In genomic region chr9:63150086-63150800, GRCm38 (mm10) we compare ENCODE assay signal across 17 mouse cellular contexts. TPM values are rescaled to one million over a fixed set of nuclear protein-coding genes. Genes with fewer than 3 reads are reported as not detected.
DNase-seq lines count a peak whose midpoint lies in the region; ATAC-seq lines count a peak whose summit lies in the region.
"Had no signal": no experiment of that assay in that cellular context is flagged by ENCODE, and none has a peak within 500 bp of the region (broad histone marks: within the 10 kb centered on the region; RNA-seq: fewer than 3 reads in every experiment).

No protein-coding gene starts in this region.

- no peak overlapping the region for H3K27ac ChIP-seq in hindbrain, embryonic 11.5 days (ENCODE audit: low read depth, low read length)
- H3K27ac ChIP-seq in hindbrain, embryonic 10.5 days, result no peak overlapping the region
- peak overlapping the region; percentile 66; the same call in 1 of the 2 replicates for H3K27ac ChIP-seq in hindbrain, embryonic 12.5 days
- 0 out of 2 replicates have a peak overlapping the region, but pooled peaks have one; percentile 17 for H3K27ac ChIP-seq in hindbrain, embryonic 16.5 days (ENCODE audit: low read depth, low read length)
- H3K27ac ChIP-seq in neural tube, embryonic 11.5 days (ENCODE audit: low read depth, low read length), result no peak overlapping the region
- H3K27ac ChIP-seq: heart, embryonic 13.5 days; liver, embryonic 14.5 days; lung, embryonic 15.5 days had no signal

- H3K36me3 ChIP-seq in hindbrain, embryonic 11.5 days (ENCODE audit: control insufficient read depth, insufficient read depth, low read length), result no peaks in the 10 kb centered on the region
- no peaks in the 10 kb centered on the region for H3K36me3 ChIP-seq in hindbrain, embryonic 10.5 days
- H3K36me3 ChIP-seq in hindbrain, embryonic 12.5 days, result no peaks in the 10 kb centered on the region
- H3K36me3 ChIP-seq in hindbrain, embryonic 16.5 days (ENCODE audit: control insufficient read depth, insufficient read depth, low read length), result no peaks in the 10 kb centered on the region
- no peaks in the 10 kb centered on the region for H3K36me3 ChIP-seq in neural tube, embryonic 11.5 days (ENCODE audit: control insufficient read depth, insufficient read depth, low read length)
- H3K36me3 ChIP-seq: heart, embryonic 13.5 days; lung, embryonic 15.5 days had no signal

- H3K4me2 ChIP-seq in hindbrain, embryonic 11.5 days (replicated peaks; ENCODE audit: low read depth, low read length), result no peak overlapping the region
- peak overlapping the region; percentile 79 for H3K4me2 ChIP-seq in hindbrain, embryonic 12.5 days (replicated peaks)
- peak overlapping the region; percentile 69 for H3K4me2 ChIP-seq in hindbrain, embryonic 16.5 days (ENCODE audit: low read length)
- 0 out of 2 replicates have a peak overlapping the region, but pooled peaks have one; percentile 1 for H3K4me2 ChIP-seq in neural tube, embryonic 11.5 days (ENCODE audit: low read depth)

- peak; percentile 43 for DNase-seq in hindbrain, embryonic 11.5 days (ENCODE audit: low spot score)
- DNase-seq in hindbrain, embryonic 10.5 days (ENCODE audit: low spot score), result no peak
- DNase-seq in neural tube, embryonic 11.5 days (ENCODE audit: low spot score), result peak; percentile 61
- DNase-seq in testis, postnatal 14 days (ENCODE audit: low spot score), result no peak
- no peak for DNase-seq in layer of hippocampus, adult 9-10 months (ENCODE audit: low spot score)
- no peak for DNase-seq in urinary bladder, postnatal 25 days (ENCODE audit: low spot score)
- DNase-seq: cerebellum, adult 18-20 months; right cerebral cortex, adult 18-20 months had no signal

- no peak overlapping the region for H3K9ac ChIP-seq in hindbrain, embryonic 11.5 days (ENCODE audit: low read depth, low read length)
- H3K9ac ChIP-seq in hindbrain, embryonic 12.5 days, result no peak overlapping the region
- H3K9ac ChIP-seq in hindbrain, embryonic 16.5 days (ENCODE audit: low read depth, low read length), result peak overlapping the region; percentile 13; the same call in 1 of the 2 replicates
- no peak overlapping the region for H3K9ac ChIP-seq in neural tube, embryonic 11.5 days (ENCODE audit: low read length)
- H3K9ac ChIP-seq: forebrain, postnatal 0 days; heart, embryonic 13.5 days; liver, embryonic 14.5 days; lung, embryonic 15.5 days had no signal

- peaks cover 13% of the 10 kb centered on the region; the same call in 1 of the 2 replicates for H3K4me1 ChIP-seq in hindbrain, embryonic 11.5 days (replicated peaks; ENCODE audit: control insufficient read depth, insufficient read depth, low read length)
- peaks cover 64% of the 10 kb centered on the region for H3K4me1 ChIP-seq in hindbrain, embryonic 10.5 days (replicated peaks)
- H3K4me1 ChIP-seq in hindbrain, embryonic 12.5 days, result peaks cover 54% of the 10 kb centered on the region
- H3K4me1 ChIP-seq in hindbrain, embryonic 16.5 days (ENCODE audit: control insufficient read depth, insufficient read depth, low read depth, low read length), result peaks cover 20% of the 10 kb centered on the region
- H3K4me1 ChIP-seq in neural tube, embryonic 11.5 days (ENCODE audit: control insufficient read depth, insufficient read depth, low read length), result peaks cover 25% of the 10 kb centered on the region

- H3K9me3 ChIP-seq in hindbrain, embryonic 11.5 days (ENCODE audit: control insufficient read depth, low read length), result no peaks in the 10 kb centered on the region
- H3K9me3 ChIP-seq in hindbrain, embryonic 10.5 days, result peaks cover 5% of the 10 kb centered on the region; the same call in 1 of the 2 replicates
- H3K9me3 ChIP-seq in hindbrain, embryonic 12.5 days (replicated peaks), result no peaks in the 10 kb centered on the region
- H3K9me3 ChIP-seq in hindbrain, embryonic 16.5 days (ENCODE audit: control insufficient read depth, low read length), result no peaks in the 10 kb centered on the region
- no peaks in the 10 kb centered on the region for H3K9me3 ChIP-seq in neural tube, embryonic 11.5 days (ENCODE audit: control insufficient read depth, low read length)
- H3K9me3 ChIP-seq: lung, embryonic 15.5 days had no signal

- no peak overlapping the region for H3K4me3 ChIP-seq in hindbrain, embryonic 11.5 days (ENCODE audit: low read depth, low read length)
- H3K4me3 ChIP-seq in hindbrain, embryonic 10.5 days, result no peak overlapping the region
- 0 out of 2 replicates have a peak overlapping the region, but pooled peaks have one; percentile 7 for H3K4me3 ChIP-seq in hindbrain, embryonic 12.5 days
- H3K4me3 ChIP-seq in hindbrain, embryonic 16.5 days (ENCODE audit: low read length), result peak overlapping the region; percentile 50
- 0 out of 2 replicates have a peak overlapping the region, but pooled peaks have one; percentile 41 for H3K4me3 ChIP-seq in neural tube, embryonic 11.5 days (ENCODE audit: low read depth, low read length)

- 2% methylated on average over 26 of the region's 27 CpGs for WGBS in hindbrain, embryonic 11.5 days
- WGBS in hindbrain, embryonic 10.5 days, result 2% methylated on average over 27 of the region's 27 CpGs
- 2% methylated on average over 27 of the region's 27 CpGs for WGBS in hindbrain, embryonic 12.5 days
- 2% methylated on average over 26 of the region's 27 CpGs for WGBS in hindbrain, embryonic 16.5 days
- WGBS in neural tube, embryonic 11.5 days, result under 1% methylated on average over 27 of the region's 27 CpGs

- peaks cover 82% of the 10 kb centered on the region for H3K27me3 ChIP-seq in hindbrain, embryonic 11.5 days (ENCODE audit: control insufficient read depth, insufficient read depth, low read length)
- H3K27me3 ChIP-seq in hindbrain, embryonic 10.5 days (ENCODE audit: insufficient read depth, poor library complexity, severe bottlenecking), result peaks cover 100% of the 10 kb centered on the region
- H3K27me3 ChIP-seq in hindbrain, embryonic 12.5 days, result peaks cover 93% of the 10 kb centered on the region
- peaks cover 70% of the 10 kb centered on the region for H3K27me3 ChIP-seq in hindbrain, embryonic 16.5 days (replicated peaks; ENCODE audit: control insufficient read depth, insufficient read depth, low read length)
- H3K27me3 ChIP-seq in neural tube, embryonic 11.5 days (ENCODE audit: control insufficient read depth, insufficient read depth, low read length), result peaks cover 81% of the 10 kb centered on the region

- ATAC-seq in hindbrain, embryonic 11.5 days (ENCODE audit: low FRiP score), result no peak
- ATAC-seq in hindbrain, embryonic 12.5 days (ENCODE audit: low FRiP score), result no peak
- no peak for ATAC-seq in hindbrain, embryonic 16.5 days
- ATAC-seq in neural tube, embryonic 11.5 days (ENCODE audit: insufficient read depth, low FRiP score, low TSS enrichment), result no peak
- ATAC-seq: forebrain, postnatal 0 days had no signal

RNA-seq across cellular contexts. Expression of gene Skor1, which starts 1.5 kb away (rescaled TPM):
- 6.6 and 7.4 TPM in 2 replicates for polyA plus RNA-seq in hindbrain, embryonic 11.5 days (2014; fragmentation: Nextera tagmentation; extraction: Ambion mirVana)
- 0.68 and 6.8 TPM in 2 replicates for polyA plus RNA-seq in hindbrain, embryonic 10.5 days (2016; fragmentation: Nextera tagmentation; extraction: Ambion mirVana)
- polyA plus RNA-seq in hindbrain, embryonic 12.5 days (2016; fragmentation: Nextera tagmentation; extraction: Ambion mirVana), result 24.0 and 27.1 TPM in 2 replicates
- polyA plus RNA-seq in hindbrain, embryonic 16.5 days (2015; fragmentation: Nextera tagmentation; extraction: Ambion mirVana), result 10.8 and 11.8 TPM in 2 replicates
- polyA plus RNA-seq in neural tube, embryonic 11.5 days (2014; fragmentation: Nextera tagmentation; extraction: Ambion mirVana), result 7.6 and 7.7 TPM in 2 replicates
- polyA plus RNA-seq: C2C12; heart, embryonic 13.5 days; kidney, embryonic 16.5 days; large intestine, adult 2 months; lung, embryonic 15.5 days had no signal

Comparison
In these comparisons a context has a peak if more than half of its experiments do, and no peak if none do; other contexts are left out.
1. DNase-seq: peak in hindbrain, embryonic 11.5 days (single experiment) and neural tube, embryonic 11.5 days (single experiment); none in hindbrain, embryonic 10.5 days (single experiment), testis, postnatal 14 days (single experiment), layer of hippocampus, adult 9-10 months (single experiment) and urinary bladder, postnatal 25 days (single experiment).
2. H3K27ac ChIP-seq: peak in hindbrain, embryonic 12.5 days (single experiment) and hindbrain, embryonic 16.5 days (single experiment); none in hindbrain, embryonic 11.5 days (single experiment), hindbrain, embryonic 10.5 days (single experiment) and neural tube, embryonic 11.5 days (single experiment).
3. H3K4me3 ChIP-seq: peak in hindbrain, embryonic 12.5 days (single experiment), hindbrain, embryonic 16.5 days (single experiment) and neural tube, embryonic 11.5 days (single experiment); none in hindbrain, embryonic 11.5 days (single experiment) and hindbrain, embryonic 10.5 days (single experiment).